Mouse (Mus musculus): ENCODE data around the gene Gm49601. TPM values are rescaled to one million over a fixed set of nuclear protein-coding genes. Genes with fewer than 3 reads are reported as not detected.

The Gm49601 gene
- polyA plus RNA-seq, 1 experiment from 2014 or later: 1.8 TPM

- Histone ChIP-seq H3K4me2 (no peak overlapping the region), H3K27me3 (replicated peaks) (peaks cover 74% of the 10 kb centered on the region), H3K9ac (no peak overlapping the region; the same call in 1 of the 2 replicates), H3K9me3 (no peaks in the 10 kb centered on the region), H3K27ac (replicated peaks) (no peak overlapping the region), H3K36me3 (no peaks in the 10 kb centered on the region), H3K4me1 (peaks cover 22% of the 10 kb centered on the region), H3K4me3 (no peak overlapping the region)
- 24% methylated on average over 5 of the region's 5 CpGs for WGBS
- ATAC-seq (ENCODE audit: extremely low read depth, insufficient number of reproducible peaks, low FRiP score, low TSS enrichment): no peak
Observed at GRCm38 (mm10) chr16:18577599-18578160, 48.5 kb downstream of the Gm49601 start.

- H3K4me3 ChIP-seq: no peak overlapping the region
- H3K9me3 ChIP-seq: no peaks in the 10 kb centered on the region
- no peak overlapping the region for H3K27ac ChIP-seq (replicated peaks)
- 30% methylated on average over 3 of the region's 3 CpGs for WGBS
- H3K27me3 ChIP-seq (replicated peaks): peaks cover 68% of the 10 kb centered on the region
- H3K9ac ChIP-seq: no peak overlapping the region
- ATAC-seq (ENCODE audit: extremely low read depth, insufficient number of reproducible peaks, low FRiP score, low TSS enrichment): no peak
- no peaks in the 10 kb centered on the region for H3K36me3 ChIP-seq
- peaks cover 16% of the 10 kb centered on the region for H3K4me1 ChIP-seq
- H3K4me2 ChIP-seq: no peak overlapping the region
Observed at GRCm38 (mm10) chr16:18577071-18577470, 49.2 kb downstream of the Gm49601 start.

GRCm38 (mm10) chr16:18574196-18574595, 52.0 kb downstream of the Gm49601 start:
- whole genome bisulfite sequencing: 61% methylated on average over 8 of the region's 8 CpGs
- no peak overlapping the region for H3K4me2 ChIP-seq
- no peak overlapping the region for H3K27ac ChIP-seq (replicated peaks)
- no peak overlapping the region for H3K9ac ChIP-seq
- no peak overlapping the region for H3K4me3 ChIP-seq
- H3K27me3 ChIP-seq (replicated peaks): peaks cover 39% of the 10 kb centered on the region
- ATAC-seq (ENCODE audit: extremely low read depth, insufficient number of reproducible peaks, low FRiP score, low TSS enrichment): no peak; the same call in 1 of the 2 replicates
- no peaks in the 10 kb centered on the region for H3K36me3 ChIP-seq
- no peaks in the 10 kb centered on the region for H3K9me3 ChIP-seq
- H3K4me1 ChIP-seq: no peaks in the 10 kb centered on the region

Other genes starting within 250 kb of the Gm49601 start
- gene Txnrd2, start 200.0 kb downstream of the Gm49601 start, polyA plus RNA-seq (2015; fragmentation: Nextera tagmentation; extraction: Ambion mirVana): 34.5 and 37.4 TPM in 2 replicates
- 101 and 108 TPM in 2 replicates for gene Comt, start 199.6 kb downstream of the Gm49601 start, polyA plus RNA-seq (2015; fragmentation: Nextera tagmentation; extraction: Ambion mirVana)
- gene Gnb1l, start 127.7 kb downstream of the Gm49601 start, polyA plus RNA-seq (2015; fragmentation: Nextera tagmentation; extraction: Ambion mirVana): 8.7 and 9.1 TPM in 2 replicates
- gene Rtl10, start 127.5 kb downstream of the Gm49601 start, polyA plus RNA-seq (2015; fragmentation: Nextera tagmentation; extraction: Ambion mirVana): 1.5 and 1.7 TPM in 2 replicates
- gene Tbx1, start 35.8 kb downstream of the Gm49601 start, polyA plus RNA-seq (2015; fragmentation: Nextera tagmentation; extraction: Ambion mirVana): 0.42 and 1.1 TPM in 2 replicates
- gene Gp1bb, start 4.0 kb downstream of the Gm49601 start, polyA plus RNA-seq (2015; fragmentation: Nextera tagmentation; extraction: Ambion mirVana): 4.4 and 6.1 TPM in 2 replicates
- gene Sept5, start 3.5 kb upstream of the Gm49601 start, polyA plus RNA-seq (2015; fragmentation: Nextera tagmentation; extraction: Ambion mirVana): 8.8 TPM in 2 replicates
- 17.2 and 18.0 TPM in 2 replicates for gene Cldn5, start 150.4 kb upstream of the Gm49601 start, polyA plus RNA-seq (2015; fragmentation: Nextera tagmentation; extraction: Ambion mirVana)
- 64.8 and 68.0 TPM in 2 replicates for gene Ufd1, start 185.4 kb upstream of the Gm49601 start, polyA plus RNA-seq (2015; fragmentation: Nextera tagmentation; extraction: Ambion mirVana)
- 34.4 and 36.1 TPM in 2 replicates for gene Cdc45, start 185.6 kb upstream of the Gm49601 start, polyA plus RNA-seq (2015; fragmentation: Nextera tagmentation; extraction: Ambion mirVana)
- 33.3 and 43.3 TPM in 2 replicates for gene 2510002D24Rik, start 210.2 kb upstream of the Gm49601 start, polyA plus RNA-seq (2015; fragmentation: Nextera tagmentation; extraction: Ambion mirVana)
- gene Gm28539, start 210.2 kb upstream of the Gm49601 start, polyA plus RNA-seq (2015; fragmentation: Nextera tagmentation; extraction: Ambion mirVana): not detected in 2 replicates